ENCODE assay signal across 36 mouse cellular contexts in genomic region chr5:144195567-144195966, GRCm38 (mm10). TPM values are rescaled to one million over a fixed set of nuclear protein-coding genes. Genes with fewer than 3 reads are reported as not detected.
"Had no signal": no experiment of that assay in that cellular context is flagged by ENCODE, and none has a peak within 500 bp of the region (broad histone marks: within the 10 kb centered on the region; RNA-seq: fewer than 3 reads in every experiment).

No protein-coding gene starts in this region.

- DNase-seq: heart, adult 2 months; heart, postnatal 10 days; heart, postnatal 14 days; heart, postnatal 36 days; heart, postnatal 4 days; kidney, adult 11 months; kidney, adult 18-20 months; kidney, adult 2 months; kidney, adult 8-10 months; kidney, adult 9 months; kidney, postnatal 10 days; kidney, postnatal 14 days; kidney, postnatal 36 days; kidney, postnatal 4 days; layer of hippocampus, adult 9-11 months; layer of hippocampus, postnatal 36 days had no signal

- ATAC-seq: hindbrain, embryonic 16.5 days; hindbrain, postnatal 0 days; inflammation-experienced regulatory T-cells, adult 6 months; intestine, embryonic 15.5 days; intestine, embryonic 16.5 days; intestine, postnatal 0 days had no signal

- H3K4me2 ChIP-seq: heart, embryonic 11.5 days; heart, embryonic 12.5 days; heart, embryonic 13.5 days; heart, embryonic 15.5 days; hindbrain, embryonic 12.5 days; hindbrain, embryonic 13.5 days; hindbrain, embryonic 14.5 days; hindbrain, embryonic 15.5 days; intestine, embryonic 15.5 days; kidney, embryonic 15.5 days had no signal

- H3K36me3 ChIP-seq: heart, embryonic 15.5 days; intestine, embryonic 15.5 days had no signal

- H3K27me3 ChIP-seq: heart, embryonic 12.5 days; heart, embryonic 13.5 days; heart, embryonic 15.5 days; hindbrain, embryonic 12.5 days; hindbrain, embryonic 13.5 days; hindbrain, embryonic 15.5 days; intestine, embryonic 15.5 days had no signal

- H3K4me3 ChIP-seq: heart, adult 2 months; heart, embryonic 10.5 days; heart, embryonic 12.5 days; heart, embryonic 13.5 days; heart, embryonic 15.5 days; hindbrain, embryonic 10.5 days; hindbrain, embryonic 12.5 days; hindbrain, embryonic 13.5 days; hindbrain, embryonic 15.5 days; intestine, embryonic 15.5 days; kidney, embryonic 15.5 days; layer of hippocampus, adult 2 months had no signal

- H3K4me1 ChIP-seq: hindbrain, embryonic 15.5 days had no signal

- H3K27ac ChIP-seq: heart, adult 2 months; heart, embryonic 10.5 days; heart, embryonic 13.5 days; heart, embryonic 15.5 days; hindbrain, embryonic 10.5 days; hindbrain, embryonic 12.5 days; hindbrain, embryonic 13.5 days; hindbrain, embryonic 14.5 days; hindbrain, embryonic 15.5 days; hindbrain, postnatal 0 days; intestine, embryonic 15.5 days; kidney, embryonic 15.5 days; kidney, postnatal 0 days; layer of hippocampus, adult 2 months had no signal

- H3K9me3 ChIP-seq: heart, embryonic 10.5 days; heart, embryonic 12.5 days; heart, embryonic 13.5 days; heart, embryonic 15.5 days; hindbrain, embryonic 10.5 days; hindbrain, embryonic 12.5 days; hindbrain, embryonic 13.5 days; hindbrain, embryonic 15.5 days; intestine, embryonic 15.5 days; kidney, embryonic 15.5 days had no signal

- H3K9ac ChIP-seq: heart, embryonic 12.5 days; heart, embryonic 13.5 days; heart, embryonic 15.5 days; hindbrain, embryonic 12.5 days; hindbrain, embryonic 13.5 days; hindbrain, embryonic 14.5 days; hindbrain, embryonic 15.5 days; intestine, embryonic 15.5 days; kidney, embryonic 15.5 days had no signal

RNA-seq across cellular contexts. Expression of gene Bhlha15, which starts 5.5 kb away (rescaled TPM):
- total RNA-seq: heart, adult 2 months; heart, postnatal 10 days; heart, postnatal 14 days; heart, postnatal 25 days; heart, postnatal 36 days had no signal
